Mouse (Mus musculus) MEL-GATA-1-ER (cell line): ENCODE results near the gene Cacnb3.
A peak's percentile ranks its signal among the peaks of the same experiment; 100 is the strongest.

Experiments
- DNase-seq: peaks from one replicate; pipeline ENCODE4 v3.0.0-alpha.2; 2012; ENCODE audit warnings: low read depth; ENCODE audit errors: extremely low read depth

Gene Cacnb3

DNA sequence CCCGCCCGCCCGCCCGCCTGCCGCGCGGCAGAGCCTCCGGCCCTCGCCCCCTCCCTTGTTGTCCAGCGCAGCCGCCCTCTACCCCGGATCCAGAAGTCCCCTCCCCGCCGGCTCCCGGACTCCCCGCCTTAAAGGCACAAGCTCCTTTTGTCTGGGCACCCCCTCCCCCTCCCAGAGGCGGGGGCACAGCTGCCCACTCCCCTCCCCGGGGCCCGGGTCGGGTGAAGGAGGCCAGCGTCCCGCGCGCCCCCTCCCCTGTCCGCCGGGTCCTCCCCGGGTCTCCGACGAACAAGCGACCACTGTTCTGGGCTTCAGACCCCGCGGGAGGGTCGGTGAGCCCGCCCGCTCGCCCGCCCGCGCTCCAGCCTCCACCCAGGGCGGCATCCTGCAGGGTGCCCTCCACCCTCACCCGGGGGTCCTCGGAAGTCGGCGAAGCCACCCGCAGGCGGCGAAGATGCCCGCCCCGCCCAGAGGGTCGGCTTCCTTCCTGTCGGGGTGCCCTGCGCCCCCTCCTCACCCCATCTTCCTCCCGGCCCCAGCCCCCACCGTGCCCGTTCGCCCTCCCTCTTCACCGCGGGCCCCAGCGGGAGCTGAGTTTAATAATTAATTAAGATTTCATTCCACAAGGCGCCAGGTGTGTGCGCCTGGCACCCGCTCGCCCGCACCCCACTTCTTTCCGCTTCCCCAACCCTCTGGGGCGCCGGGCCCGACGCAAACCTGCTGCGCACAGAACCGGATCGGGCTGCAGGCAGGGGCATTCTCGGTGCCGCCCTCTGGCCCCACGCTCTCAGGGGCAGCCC lies 21.1 kb upstream of the Cacnb3 start, which contains the start of gene Adcy6:
Gene Adcy6, minus strand, starts transcription at position 746 of the 800 bp plus-strand sequence.
- DNase-seq, result no peak

DNA sequence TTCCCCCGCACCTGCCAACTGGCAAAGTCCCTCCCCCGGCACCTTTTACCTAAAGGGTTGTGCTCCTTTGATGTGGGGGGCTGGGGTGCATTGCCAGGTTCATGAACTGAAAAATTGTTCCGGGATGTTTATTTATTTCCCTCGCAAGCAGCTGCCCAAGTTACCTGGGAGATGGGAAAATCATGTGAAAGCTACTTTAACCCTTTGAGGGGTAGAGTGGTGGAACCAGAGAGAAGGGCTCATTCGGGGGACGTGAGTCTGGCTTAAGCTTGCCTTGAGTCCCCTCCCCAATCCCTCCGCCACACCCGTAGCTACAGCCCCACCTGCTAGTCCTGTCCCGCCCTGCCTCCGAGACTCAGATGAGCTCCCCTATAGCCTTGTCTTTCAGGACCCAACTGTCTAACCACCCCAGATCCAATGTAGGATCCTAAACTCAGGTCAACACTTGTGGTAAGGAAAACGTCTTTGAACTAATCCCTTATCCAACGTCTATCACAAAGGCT lies 20.5 kb upstream of the Cacnb3 start:
- DNase-seq, result no peak

DNA sequence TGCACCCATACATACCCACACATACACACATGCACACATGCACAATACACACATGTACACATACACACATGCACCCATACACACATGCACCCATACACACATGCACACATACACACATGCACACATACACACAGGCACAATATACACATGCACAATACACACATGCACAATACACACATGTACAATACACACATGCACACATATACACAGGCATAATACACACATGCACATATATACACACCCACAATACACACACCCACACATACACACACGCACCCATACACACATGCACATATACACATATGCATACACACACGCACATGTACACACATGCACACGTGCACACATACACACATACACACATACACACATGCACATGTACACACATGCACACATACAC lies 18.4 kb upstream of the Cacnb3 start:
- DNase-seq, result no peak

GRCm38 (mm10) chr15:98614551-98614950 lies 16.1 kb upstream of the Cacnb3 start:
- DNase-seq, result no peak

- DNase-seq, result no peak
Observed at GRCm38 (mm10) chr15:98614971-98615370, 15.7 kb upstream of the Cacnb3 start.

GRCm38 (mm10) chr15:98615751-98616150 lies 14.9 kb upstream of the Cacnb3 start:
- DNase-seq, result no peak

- DNase-seq, result no peak
Observed at GRCm38 (mm10) chr15:98616362-98617175, 14.1 kb upstream of the Cacnb3 start.

- no peak for DNase-seq
Observed at GRCm38 (mm10) chr15:98617176-98617537, 13.5 kb upstream of the Cacnb3 start.

- DNase-seq, result no peak
Observed at GRCm38 (mm10) chr15:98622199-98622598, 8.4 kb upstream of the Cacnb3 start.

DNA sequence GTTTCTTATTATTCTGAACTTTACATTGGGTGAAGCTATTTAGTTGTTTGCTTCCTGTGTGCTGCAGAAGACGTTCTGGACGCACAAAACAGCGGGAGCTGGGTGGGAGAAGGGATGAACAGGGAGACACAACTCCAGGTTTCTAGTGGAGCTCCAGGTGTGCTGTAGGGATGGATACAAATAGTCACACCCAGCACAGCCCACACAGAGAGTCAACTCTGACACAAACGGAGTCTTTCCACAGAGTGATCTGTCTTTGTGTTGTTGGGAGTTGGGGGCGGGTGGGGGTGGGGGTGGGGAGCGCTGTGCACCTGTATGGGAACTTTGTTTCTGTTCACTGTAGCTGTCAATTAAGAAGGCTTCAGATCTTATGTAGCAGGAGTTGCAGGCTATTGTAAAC lies 7.9 kb upstream of the Cacnb3 start:
- DNase-seq, result no peak

DNA sequence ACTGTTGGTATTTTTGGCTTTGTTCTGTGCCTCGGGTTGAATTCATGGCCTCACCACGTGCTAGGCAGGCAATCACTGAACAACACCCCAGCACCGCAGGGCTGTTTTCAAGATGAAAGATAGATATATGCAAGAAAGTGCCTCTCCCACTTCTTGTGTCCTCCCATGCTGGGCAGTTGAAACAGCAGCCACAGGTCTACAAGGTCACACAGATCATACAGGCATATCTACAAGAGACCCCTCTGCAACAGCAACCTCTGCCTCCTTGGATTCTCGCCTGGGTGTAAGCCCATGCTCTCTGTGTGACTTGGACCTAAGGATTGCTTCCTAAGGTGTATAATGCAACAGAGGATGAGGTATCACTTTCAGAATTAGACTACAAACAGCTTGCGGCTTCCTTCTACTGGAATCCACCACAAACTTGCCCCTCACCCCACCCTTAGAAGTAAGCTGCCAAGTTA lies 7.2 kb upstream of the Cacnb3 start:
- DNase-seq, result no peak

GRCm38 (mm10) chr15:98626078-98626477 lies 4.6 kb upstream of the Cacnb3 start:
- no peak for DNase-seq

DNA sequence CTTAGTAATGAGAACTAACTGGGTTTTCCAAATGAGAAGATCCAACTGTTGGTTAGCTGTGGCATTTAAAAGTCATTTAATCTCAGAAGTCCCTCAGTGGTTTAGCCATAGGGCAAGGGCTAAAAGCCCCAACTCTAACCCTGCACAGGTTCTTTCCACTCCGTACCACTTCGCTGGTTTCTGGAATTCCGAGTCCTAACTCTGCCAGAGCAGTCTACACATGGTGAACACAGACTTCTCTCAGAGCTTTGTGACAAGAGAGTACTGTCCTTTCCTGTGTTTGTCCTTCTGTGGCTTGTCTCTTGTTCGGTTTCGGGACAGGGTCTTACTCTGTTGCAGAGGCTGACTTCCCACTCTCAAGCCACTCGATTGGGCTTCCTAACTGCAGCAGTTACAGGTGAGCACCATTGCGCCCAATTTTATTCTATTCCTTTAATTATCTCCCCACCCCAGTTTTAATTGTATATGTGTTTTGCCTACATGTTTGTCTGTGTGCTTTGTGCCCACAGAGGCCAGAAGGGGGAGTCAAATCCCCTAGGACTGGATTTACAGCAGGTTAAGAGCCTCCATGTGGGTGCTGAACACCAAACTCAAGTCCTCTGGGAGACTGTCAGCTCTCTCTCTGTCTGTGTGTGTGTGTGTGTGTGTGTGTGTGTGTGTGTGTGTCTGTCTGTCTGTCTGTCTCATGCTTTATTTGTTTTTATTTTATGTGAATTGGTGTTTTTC lies 4.0 kb upstream of the Cacnb3 start:
- DNase-seq, result no peak

DNA sequence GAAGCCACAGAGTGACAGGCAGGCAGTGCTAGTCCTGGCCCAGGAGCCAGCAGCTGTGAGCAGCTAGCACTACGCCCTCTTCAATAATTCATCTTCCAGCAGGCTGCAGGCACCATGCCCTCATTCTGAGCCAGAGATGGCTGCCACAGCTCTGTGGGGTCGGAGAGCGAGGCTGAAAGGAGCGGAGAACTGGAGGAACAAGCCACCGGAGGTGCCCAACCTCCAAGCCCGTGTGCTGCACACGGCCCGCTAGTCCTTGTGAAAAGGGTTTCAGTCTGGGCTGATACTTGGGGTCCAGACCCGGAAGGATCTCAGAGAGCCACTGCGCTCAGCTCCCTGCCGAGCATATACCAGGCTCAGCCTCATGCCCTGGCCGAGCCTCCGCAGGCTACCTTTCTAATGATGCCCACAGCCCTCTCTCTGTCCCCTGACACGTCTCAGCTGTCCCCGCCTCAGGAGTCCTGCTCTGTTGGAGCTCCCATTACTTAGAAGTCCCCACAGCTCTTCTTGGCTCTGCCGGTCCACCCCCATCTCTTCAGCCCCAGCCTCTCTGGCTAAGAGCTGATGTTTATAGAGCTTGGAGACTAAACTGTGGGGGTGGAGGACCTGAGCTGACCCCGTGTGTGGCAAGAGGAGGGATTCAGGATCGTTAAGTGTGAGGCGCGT lies 1.9 kb upstream of the Cacnb3 start:
- no peak for DNase-seq

- DNase-seq, result no peak
Observed at GRCm38 (mm10) chr15:98629464-98629863, 1.2 kb upstream of the Cacnb3 start.

GRCm38 (mm10) chr15:98631493-98631892 lies 853 bp downstream of the Cacnb3 start:
- DNase-seq, result peak; percentile 82

DNA sequence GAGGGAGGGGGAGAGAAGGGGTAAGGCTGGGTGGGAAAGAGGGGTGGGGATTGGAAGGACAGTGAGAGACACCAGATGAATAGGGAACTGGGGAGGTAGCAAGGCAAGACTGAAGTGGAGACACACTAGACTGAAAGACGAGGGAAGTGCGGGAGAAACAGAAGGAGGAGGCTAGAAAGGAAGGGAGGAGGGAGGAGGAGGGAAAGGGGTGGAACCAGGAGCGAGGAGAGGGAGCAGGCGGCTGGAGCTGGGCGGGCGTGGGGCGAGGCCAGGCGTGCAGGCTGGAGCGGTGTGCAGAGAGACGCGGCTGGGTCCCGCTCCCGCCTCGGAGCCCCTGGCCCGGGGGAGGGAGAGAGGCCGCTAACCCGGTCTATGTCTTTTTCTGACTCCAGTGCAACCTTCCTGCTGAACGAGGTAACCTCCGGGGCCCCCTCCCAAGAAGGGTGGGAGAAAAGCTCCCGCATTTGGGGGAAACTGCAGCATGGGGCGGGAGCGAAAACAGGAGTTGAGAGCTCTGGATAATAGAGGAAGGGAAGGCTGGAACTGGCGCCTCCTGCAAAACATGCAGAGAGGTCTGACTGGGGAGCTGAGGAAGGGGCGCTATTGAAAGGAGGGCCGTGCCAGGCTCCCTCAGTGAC lies 1.6 kb downstream of the Cacnb3 start:
- peak; percentile 65 for DNase-seq

DNA sequence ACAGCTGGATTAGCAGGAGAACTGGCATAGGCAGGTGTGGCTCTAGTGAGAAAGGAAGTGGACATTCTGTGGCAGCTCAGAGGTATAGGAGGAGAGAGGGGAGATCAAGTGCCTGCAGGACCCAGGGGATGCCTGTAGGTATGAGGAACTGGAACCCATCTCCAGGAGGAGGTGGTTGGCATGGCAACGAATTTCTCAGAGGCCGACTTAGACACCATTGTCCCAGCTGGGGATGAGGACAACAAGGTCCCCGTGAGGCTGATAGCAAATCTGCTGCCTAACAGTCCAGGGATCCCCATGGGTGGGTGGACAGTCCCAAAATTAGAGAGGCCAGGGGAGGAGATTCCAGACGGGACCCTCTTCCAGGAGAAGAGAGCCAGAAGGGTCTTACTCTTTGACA lies 2.3 kb downstream of the Cacnb3 start:
- DNase-seq, result no peak

DNA sequence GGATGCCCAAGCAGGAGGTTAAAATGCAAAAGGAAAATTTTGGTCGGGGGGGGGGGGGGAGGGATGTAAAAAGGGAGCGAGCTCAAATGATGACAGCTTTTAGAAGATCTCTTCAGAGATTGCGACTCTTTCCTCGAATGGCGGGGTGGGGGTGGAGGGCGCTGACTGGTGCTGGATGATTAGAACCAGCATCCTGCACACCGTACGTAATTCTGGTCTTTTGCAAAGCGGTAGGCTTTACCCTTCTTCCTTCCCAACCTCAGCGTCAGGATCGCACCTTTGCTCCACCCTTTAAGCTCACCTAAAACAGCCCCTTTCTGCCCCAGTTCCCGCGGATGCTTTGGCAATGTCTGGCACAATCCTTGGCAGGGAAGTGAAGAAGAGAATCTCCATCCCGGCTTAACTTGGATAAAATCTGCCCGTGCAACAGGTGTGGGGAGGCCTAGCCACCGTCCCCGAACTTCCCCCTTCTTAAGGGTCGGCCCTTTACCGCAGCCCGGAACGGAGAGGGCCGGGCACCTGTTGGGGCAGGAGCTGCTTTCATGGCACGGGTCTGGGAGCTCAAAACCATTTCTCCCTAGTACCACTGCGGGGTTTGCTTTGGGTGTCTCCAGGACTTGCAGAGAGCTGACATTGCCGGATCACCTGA lies 3.3 kb downstream of the Cacnb3 start:
- no peak for DNase-seq

GRCm38 (mm10) chr15:98634541-98635081 lies 4.0 kb downstream of the Cacnb3 start:
- DNase-seq, result no peak
